Mouse (Mus musculus) midbrain, postnatal 0 days (tissue): ENCODE measurements at regions not wholly inside any gene's neighbourhood (a gene's known extent, or its start where the extent isn't known, plus 50 kb on each side); places are given as distances from the start of the nearest gene placed in this dataset.
A peak's percentile ranks its signal among the peaks of the same experiment; 100 is the strongest.

Experiments
- ATAC-seq: fragments of 200-750 bp; cut with Nextera tagmentation; 2 replicates; pipeline ENCODE4 v1.8.0; 2017; ENCODE audit warnings: moderate number of reproducible peaks, mild to moderate bottlenecking, moderate TSS enrichment, moderate library complexity; ENCODE audit not compliant: low FRiP score
- DNase-seq: peaks from one replicate; pipeline ENCODE4 v3.0.0-alpha.2; 2015; ENCODE audit warnings: low spot score
- H3K27ac ChIP-seq: fragments of 300-500 bp; sonication (generic); 2 replicates; pipeline ENCODE4 v1.5.1; 2014; ENCODE audit warnings: low read depth, mild to moderate bottlenecking, low read length, mixed read lengths
- H3K27me3 ChIP-seq: fragments of 300-500 bp; sonication (generic); 2 replicates; pipeline ENCODE4 v1.6.1; 2014; ENCODE audit warnings: low read length, control low read depth, mixed read lengths; ENCODE audit not compliant: insufficient read depth
- H3K36me3 ChIP-seq: fragments of 300-500 bp; sonication (generic); 2 replicates; pipeline ENCODE4 v1.6.1; 2014; ENCODE audit warnings: low read length, control low read depth, mixed read lengths; ENCODE audit not compliant: insufficient read depth
- H3K4me1 ChIP-seq: fragments of 300-500 bp; sonication (generic); 2 replicates; pipeline ENCODE4 v1.6.1; 2014; ENCODE audit warnings: mild to moderate bottlenecking, control low read depth, antibody characterized with exemption, low read length, mixed read lengths; ENCODE audit not compliant: insufficient read depth
- H3K4me2 ChIP-seq: fragments of 300-500 bp; sonication (generic); 2 replicates; pipeline ENCODE4 v1.6.1; 2014; ENCODE audit warnings: low read depth, mild to moderate bottlenecking, low read length, mixed read lengths; ENCODE audit not compliant: poor library complexity, severe bottlenecking
- H3K4me3 ChIP-seq: fragments of 300-500 bp; sonication (generic); 2 replicates; pipeline ENCODE4 v1.5.1; 2014; ENCODE audit warnings: low read depth, mild to moderate bottlenecking, low read length, moderate library complexity
- H3K9ac ChIP-seq: fragments of 300-500 bp; sonication (generic); replicated peaks from 2 replicates; pipeline ENCODE4 v1.6.1; 2014; ENCODE audit warnings: mild to moderate bottlenecking, low read length, moderate library complexity, mixed read lengths; ENCODE audit not compliant: poor library complexity, severe bottlenecking
- H3K9me3 ChIP-seq: fragments of 300-500 bp; sonication (generic); 2 replicates; pipeline ENCODE4 v1.6.1; 2016; ENCODE audit warnings: low read length, control low read depth
- CTCF ChIP-seq: IDR thresholded peaks from 2 replicates; pipeline ENCODE4 v1.5.1; 2016; ENCODE audit warnings: antibody characterized with exemption, mild to moderate bottlenecking
- WGBS: fragments of 180-500 bp; shearing (Covaris S2); extraction: QIAGEN DNeasy Blood & Tissue Kit; methylation state at CpG from one replicate; pipeline ENCODE4 v1.1.7; 2014; 5-methylcytosine and 5-hydroxymethylcytosine counted together

DNA sequence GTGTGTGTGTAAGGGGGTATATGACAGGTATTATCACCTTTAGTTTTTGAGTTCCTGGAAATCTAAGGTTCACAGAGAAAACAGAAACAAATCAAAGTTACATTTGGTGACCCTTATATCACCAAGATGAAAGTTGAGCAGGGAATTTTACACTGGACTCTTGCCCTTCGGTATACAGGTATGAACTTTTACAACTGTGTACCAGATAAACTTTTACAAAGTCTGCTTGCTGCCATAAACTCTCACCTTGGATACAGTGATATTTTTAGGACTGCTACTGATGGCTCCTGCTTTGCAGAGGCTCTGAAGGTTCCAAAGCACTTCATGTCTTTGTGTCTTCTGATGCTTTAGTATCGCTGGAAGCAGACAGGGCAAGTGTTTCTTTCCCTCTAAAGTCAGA, 461.3 kb upstream of the Smarca2 start:
- TF ChIP-seq CTCF, result no peak
- no peak for ATAC-seq
- H3K36me3 ChIP-seq, result no peaks in the 10 kb centered on the region
- H3K4me3 ChIP-seq, result no peak overlapping the region
- no peak overlapping the region for H3K9ac ChIP-seq
- 90% methylated on average over 2 of the region's 2 CpGs for WGBS
- H3K4me1 ChIP-seq, result no peaks in the 10 kb centered on the region
- no peaks in the 10 kb centered on the region for H3K9me3 ChIP-seq
- H3K4me2 ChIP-seq, result no peak overlapping the region
- DNase-seq, result no peak
- H3K27me3 ChIP-seq, result no peaks in the 10 kb centered on the region
- H3K27ac ChIP-seq, result no peak overlapping the region

DNA sequence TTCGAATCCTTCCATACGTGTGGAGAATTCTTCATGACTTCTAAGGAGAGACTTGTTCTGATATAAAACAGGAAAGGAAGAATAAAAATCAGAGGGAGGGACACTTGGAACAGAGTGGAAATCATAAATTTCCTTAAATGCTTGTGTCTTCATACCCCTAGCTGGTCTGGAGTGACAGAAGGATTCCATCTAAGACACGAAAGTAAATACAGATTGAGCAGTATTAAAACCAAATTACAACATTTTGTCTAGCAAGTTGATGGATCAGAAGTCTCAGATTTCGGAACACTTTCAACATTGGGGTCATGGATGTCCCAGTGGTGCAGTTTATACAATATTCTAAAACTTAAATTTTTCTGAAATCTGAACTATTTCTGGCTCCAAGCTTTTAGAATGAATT, 453.6 kb upstream of the Smarca2 start:
- no peaks in the 10 kb centered on the region for H3K27me3 ChIP-seq
- DNase-seq (no peak), ATAC-seq (no peak)
- no peak overlapping the region for H3K4me3 ChIP-seq
- no peaks in the 10 kb centered on the region for H3K9me3 ChIP-seq
- no peak overlapping the region for H3K9ac ChIP-seq
- 83% methylated on average over 4 of the region's 4 CpGs for WGBS
- H3K4me2 ChIP-seq, result no peak overlapping the region
- no peak for TF ChIP-seq CTCF
- H3K27ac ChIP-seq, result no peak overlapping the region
- H3K36me3 ChIP-seq, result no peaks in the 10 kb centered on the region
- no peaks in the 10 kb centered on the region for H3K4me1 ChIP-seq

DNA sequence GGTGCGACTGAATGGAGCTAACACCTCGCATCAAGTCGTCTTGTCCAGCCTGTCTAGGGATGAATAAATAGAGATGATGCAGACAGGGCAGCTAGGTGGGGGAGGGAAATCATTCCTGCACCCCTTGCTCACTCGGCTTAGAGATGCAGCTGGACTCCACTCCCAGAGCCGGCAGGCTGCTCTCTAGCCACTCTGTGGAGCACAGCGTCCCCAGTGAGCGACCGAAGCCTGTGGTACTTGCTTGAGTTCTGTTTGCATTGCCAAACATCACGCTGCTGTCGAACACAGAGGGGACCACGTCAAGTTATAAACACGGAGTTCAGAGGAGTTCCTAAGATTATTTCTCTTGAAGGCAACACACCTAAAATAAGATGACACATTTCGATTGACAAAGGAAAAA, 439.9 kb upstream of the Smarca2 start:
- Histone ChIP-seq H3K4me3 (no peak overlapping the region), H3K4me1 (no peaks in the 10 kb centered on the region), H3K27me3 (no peaks in the 10 kb centered on the region), H3K36me3 (no peaks in the 10 kb centered on the region), H3K9me3 (no peaks in the 10 kb centered on the region), H3K4me2 (peak overlapping the region; percentile 15; the same call in 1 of the 2 replicates), H3K9ac (no peak overlapping the region), H3K27ac (no peak overlapping the region)
- no peak for ATAC-seq
- DNase-seq, result no peak
- 19% methylated on average over 13 of the region's 13 CpGs for WGBS
- peak; percentile 28 for TF ChIP-seq CTCF

DNA sequence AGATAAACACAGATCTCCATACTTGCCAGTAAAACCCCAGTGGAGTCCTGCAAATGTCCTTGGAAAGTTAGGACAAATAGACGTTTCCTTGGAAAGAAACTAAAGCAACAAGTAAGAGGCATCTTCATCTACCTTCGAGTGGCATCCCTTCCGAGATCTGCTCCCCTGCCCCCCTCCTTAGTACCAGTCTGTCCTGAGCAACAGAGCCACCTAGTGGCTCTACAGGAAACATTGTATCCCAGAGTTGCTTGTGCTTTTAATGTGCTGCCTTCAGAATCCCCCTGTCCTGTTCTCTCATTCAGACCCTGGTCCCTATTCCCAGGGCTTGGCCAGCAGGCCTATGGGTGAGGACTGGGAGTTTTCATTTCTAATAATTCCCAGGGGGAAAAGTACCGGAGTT, 423.1 kb upstream of the Smarca2 start:
- H3K36me3 ChIP-seq, result no peaks in the 10 kb centered on the region
- no peak overlapping the region for H3K4me3 ChIP-seq
- no peaks in the 10 kb centered on the region for H3K27me3 ChIP-seq
- H3K4me2 ChIP-seq, result no peak overlapping the region
- H3K4me1 ChIP-seq, result no peaks in the 10 kb centered on the region
- H3K27ac ChIP-seq, result no peak overlapping the region
- peak; percentile 60 for DNase-seq
- TF ChIP-seq CTCF, result peak; percentile 74
- no peaks in the 10 kb centered on the region for H3K9me3 ChIP-seq
- WGBS, result 20% methylated on average over 4 of the region's 4 CpGs
- ATAC-seq, result no peak
- no peak overlapping the region for H3K9ac ChIP-seq

DNA sequence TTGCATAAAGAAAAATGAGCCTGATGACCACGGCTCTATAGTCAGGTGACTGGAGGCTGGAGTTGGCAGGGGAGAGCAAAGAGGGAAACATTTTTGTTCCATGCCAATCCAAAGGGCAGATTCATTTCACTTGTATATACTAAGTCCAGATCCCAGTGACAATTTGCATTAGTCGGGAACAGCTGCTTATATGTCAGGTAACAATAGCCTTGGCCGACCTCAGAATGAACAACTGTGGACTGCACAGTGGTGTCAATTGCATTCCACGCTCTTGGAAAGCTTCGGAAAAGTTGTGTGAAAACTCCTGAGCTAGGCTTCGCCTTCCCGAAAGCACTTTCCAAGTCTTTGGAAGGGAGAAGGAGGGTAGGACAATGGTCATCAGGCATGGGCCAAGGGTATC, 419.8 kb upstream of the Smarca2 start:
- no peak overlapping the region for H3K27ac ChIP-seq
- no peak overlapping the region for H3K4me2 ChIP-seq
- no peaks in the 10 kb centered on the region for H3K27me3 ChIP-seq
- H3K9ac ChIP-seq, result no peak overlapping the region
- no peak overlapping the region for H3K4me3 ChIP-seq
- DNase-seq, result no peak
- H3K9me3 ChIP-seq, result no peaks in the 10 kb centered on the region
- ATAC-seq, result no peak
- H3K36me3 ChIP-seq, result no peaks in the 10 kb centered on the region
- H3K4me1 ChIP-seq, result no peaks in the 10 kb centered on the region
- no peak for TF ChIP-seq CTCF
- 76% methylated on average over 7 of the region's 7 CpGs for WGBS

DNA sequence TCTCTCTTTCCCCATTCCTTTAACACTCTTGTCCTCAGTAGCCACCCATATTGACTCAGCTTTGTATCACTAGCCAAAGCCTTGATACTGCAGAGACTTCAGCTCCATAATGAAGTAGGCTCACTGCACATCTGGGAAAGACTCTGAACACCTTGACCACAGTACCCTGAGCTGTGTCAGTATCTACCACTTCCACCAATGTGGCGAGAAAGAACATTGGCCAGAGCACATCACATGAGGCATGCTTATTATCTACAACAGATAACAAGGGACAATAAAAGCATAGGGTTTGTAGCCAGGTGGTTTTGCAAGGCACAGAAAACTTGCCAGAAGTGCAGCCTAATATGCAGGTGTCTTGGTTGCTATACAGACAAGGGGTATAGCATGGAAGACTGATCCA, 414.0 kb upstream of the Smarca2 start:
- TF ChIP-seq CTCF, result no peak
- Histone ChIP-seq H3K4me1 (no peaks in the 10 kb centered on the region), H3K4me2 (no peak overlapping the region), H3K9me3 (no peaks in the 10 kb centered on the region), H3K9ac (no peak overlapping the region), H3K27me3 (no peaks in the 10 kb centered on the region), H3K36me3 (no peaks in the 10 kb centered on the region), H3K27ac (no peak overlapping the region), H3K4me3 (no peak overlapping the region)
- 97% methylated on average over 1 of the region's 1 CpGs for WGBS
- no peak for DNase-seq
- no peak for ATAC-seq

DNA sequence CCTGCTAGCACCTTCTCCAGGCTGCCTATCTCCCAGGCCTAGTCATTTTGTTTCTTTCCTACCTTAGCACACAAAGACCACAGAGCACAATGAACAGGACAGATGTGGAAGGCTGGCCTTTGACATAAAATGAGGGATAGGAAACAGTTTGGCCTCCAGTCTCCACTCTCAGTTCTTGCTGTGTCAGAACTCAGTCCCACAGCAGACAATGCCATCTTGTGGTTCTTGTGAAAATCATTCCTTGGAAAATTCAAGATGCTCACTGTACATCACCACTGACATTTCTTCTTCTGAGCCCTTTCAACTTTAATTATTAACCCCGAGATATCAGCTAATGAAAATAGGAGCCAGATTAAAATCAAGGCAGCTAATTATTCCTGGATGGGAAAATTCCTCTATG, 411.2 kb upstream of the Smarca2 start:
- 71% methylated on average over 1 of the region's 1 CpGs for WGBS
- Histone ChIP-seq H3K4me3 (no peak overlapping the region), H3K4me2 (no peak overlapping the region), H3K36me3 (no peaks in the 10 kb centered on the region), H3K9ac (no peak overlapping the region), H3K27ac (no peak overlapping the region), H3K27me3 (no peaks in the 10 kb centered on the region), H3K9me3 (no peaks in the 10 kb centered on the region), H3K4me1 (no peaks in the 10 kb centered on the region)
- ATAC-seq (no peak), DNase-seq (peak; percentile 63)
- TF ChIP-seq CTCF, result peak; percentile 82
